Mouse (Mus musculus) gastrocnemius, postnatal 14 days (tissue): ENCODE data around the gene Topbp1. TPM values are rescaled to one million over a fixed set of nuclear protein-coding genes. Genes with fewer than 3 reads are reported as not detected.
"Not testable (repeated sequence)": the region's sequence is repeated elsewhere in the genome, so short reads cannot be mapped to it uniquely, and the experiment has no call there.

Experiments used
- DNase-seq: peaks from one replicate; pipeline ENCODE4 v3.0.0; 2021; ENCODE audit warnings: mixed read lengths
- intact Hi-C: fragments of 180-260 bp; cut with DNase I; formaldehyde crosslinking; loops from one replicate; pipeline ENCODE4 v1.15.1; 2025; ENCODE audit warnings: low total_unique reads
- total RNA-seq, 2 experiments: library from RNA; stranded (reverse); gene quantifications; 2 replicates each; pipeline ENCODE4 v1.2.3; 2021

Topbp1 gene
- total RNA-seq, 2 experiments from 2014 or later = 8.6 to 10.0 TPM

DNA sequence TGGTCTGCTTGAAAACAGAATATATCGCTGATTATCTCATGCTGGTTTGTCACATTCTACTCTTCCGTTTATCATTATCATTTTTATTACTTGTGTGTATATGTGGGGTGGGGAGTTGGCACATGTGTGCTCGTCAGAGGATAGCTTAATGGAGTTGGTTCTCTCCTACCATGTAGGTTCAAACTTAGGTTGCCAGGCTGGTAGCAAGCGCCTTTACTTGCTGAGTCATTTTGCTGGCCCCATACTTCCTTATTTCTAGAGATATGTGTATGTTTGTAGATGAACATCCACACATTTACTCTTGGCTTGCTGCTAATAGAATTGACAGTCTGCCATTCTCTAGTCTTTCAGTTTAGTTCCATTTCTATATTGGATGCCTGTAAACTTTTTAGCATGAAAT is 42.0 kb downstream of the Topbp1 start:
- DNase-seq = no peak
- intact Hi-C loops = no loop called here

DNA sequence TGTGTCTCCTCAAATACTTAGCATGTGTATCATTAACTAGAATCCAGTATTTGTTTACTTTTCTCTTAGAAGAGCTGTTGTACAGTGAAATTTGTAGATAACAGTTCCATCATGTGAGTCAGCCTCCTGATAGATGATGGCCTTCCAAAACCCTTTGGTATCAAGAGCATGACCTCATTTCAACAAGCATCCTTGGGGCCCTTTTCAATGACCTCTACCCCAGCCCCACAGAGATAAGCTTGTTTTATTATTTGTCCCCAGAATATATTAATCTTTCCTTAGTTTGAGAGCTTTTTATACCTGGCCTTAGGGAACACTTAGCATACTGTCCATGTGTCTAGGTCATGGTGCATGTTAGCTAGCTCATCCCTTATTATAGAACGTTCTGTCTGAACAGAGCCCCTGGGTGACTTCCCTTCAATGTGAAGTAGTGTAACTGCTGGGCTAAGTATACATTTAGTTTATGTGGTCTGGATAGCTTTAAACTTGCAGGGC is 43.0 kb downstream of the Topbp1 start:
- DNase-seq = no peak
- intact Hi-C loops = no loop called here

DNA sequence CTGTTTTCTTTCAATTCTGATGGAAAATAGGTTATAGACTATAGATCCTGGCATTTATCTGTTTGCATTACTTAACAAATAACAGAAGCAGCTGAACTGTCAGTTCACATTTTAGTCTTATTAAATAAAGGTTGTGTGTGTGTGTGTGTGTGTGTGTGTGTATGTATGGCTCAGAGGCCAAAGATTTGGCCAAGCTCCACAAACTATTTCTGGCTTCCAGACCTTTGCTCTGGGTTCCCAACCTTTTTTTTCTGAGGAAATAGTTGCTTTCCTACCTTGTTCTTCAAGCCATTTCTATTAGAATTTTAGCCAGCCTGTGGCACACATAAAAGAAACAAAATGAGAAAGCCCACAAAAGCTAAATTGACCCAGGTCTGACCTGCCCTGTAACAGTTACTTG is 43.8 kb downstream of the Topbp1 start:
- no peak for DNase-seq
- intact Hi-C loops = no loop called here

DNA sequence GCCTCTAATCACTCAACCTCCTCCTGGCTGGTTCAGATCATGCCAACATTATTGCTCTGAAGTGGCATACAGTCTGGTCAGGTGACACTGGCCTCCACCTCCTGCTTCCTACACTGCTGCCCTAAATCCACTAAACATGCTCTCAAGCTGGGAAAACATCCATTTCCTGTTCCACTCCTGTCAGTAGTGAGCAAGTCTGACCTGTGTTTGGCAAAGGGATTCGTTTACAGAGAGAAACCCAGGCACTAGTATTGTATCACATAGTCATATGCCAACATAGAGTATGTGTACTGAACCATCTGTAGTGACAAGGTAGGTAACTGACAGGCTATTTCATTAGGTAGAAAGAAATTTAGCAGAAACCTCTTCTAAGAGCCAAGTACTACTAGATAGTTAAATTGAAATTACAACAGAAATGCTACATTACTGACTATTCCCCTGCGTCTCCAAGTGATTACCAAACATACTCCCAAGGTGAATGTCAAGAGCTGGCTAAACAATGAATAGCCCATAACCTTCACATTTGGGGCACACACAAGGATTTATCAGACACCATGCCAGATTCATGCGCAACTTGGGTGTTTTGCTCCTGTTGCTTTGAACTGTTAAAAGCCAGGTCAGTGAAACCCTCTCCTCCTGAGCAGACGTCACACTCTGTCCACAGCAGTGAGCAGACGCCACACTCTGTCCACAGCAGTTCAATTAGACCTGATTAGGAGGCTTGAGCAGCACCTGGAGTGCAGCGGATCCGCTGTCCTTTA is 48.7 kb downstream of the Topbp1 start:
- DNase-seq, intact Hi-C loops: not testable (repeated sequence)

DNA sequence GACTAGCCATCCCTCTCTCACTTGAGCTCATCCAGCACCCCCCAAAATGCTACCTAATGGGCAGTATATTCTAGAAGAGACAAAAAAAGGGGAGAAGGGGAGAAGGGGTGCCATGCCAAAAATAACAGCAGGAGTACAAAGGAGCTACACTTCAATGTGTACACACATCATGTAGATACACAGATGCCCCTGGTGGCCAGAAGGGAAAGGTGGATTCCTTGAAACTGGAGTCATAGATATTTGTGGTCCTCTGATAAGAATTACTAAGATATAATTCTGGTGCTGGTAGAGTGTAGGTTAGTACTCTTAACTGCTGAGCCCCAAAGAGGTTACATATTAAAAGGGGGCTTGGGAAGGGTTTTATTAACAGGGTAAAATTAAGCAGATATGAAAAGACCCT is 52.9 kb downstream of the Topbp1 start:
- intact Hi-C loops = no loop called here
- no peak for DNase-seq

DNA sequence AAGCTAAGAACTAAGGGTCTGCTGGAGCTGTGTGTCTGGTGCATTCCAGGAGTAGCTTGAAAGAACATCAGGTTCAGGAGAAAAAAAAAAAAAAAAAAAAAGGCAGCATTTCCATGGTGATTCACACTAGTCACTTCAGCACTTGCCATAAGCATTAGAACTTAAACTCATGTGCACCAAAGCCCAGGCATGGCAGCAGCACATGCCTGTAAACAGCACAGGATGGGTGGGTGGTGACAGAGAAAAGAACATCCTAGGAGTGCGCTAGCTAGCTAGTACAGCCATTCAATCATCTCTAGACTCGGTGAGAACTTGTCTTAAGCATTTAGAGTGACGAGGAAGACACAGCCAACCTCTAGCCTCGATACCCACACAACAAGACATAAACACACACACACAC is 53.5 kb downstream of the Topbp1 start:
- DNase-seq = no peak
- intact Hi-C loops = no loop called here

DNA sequence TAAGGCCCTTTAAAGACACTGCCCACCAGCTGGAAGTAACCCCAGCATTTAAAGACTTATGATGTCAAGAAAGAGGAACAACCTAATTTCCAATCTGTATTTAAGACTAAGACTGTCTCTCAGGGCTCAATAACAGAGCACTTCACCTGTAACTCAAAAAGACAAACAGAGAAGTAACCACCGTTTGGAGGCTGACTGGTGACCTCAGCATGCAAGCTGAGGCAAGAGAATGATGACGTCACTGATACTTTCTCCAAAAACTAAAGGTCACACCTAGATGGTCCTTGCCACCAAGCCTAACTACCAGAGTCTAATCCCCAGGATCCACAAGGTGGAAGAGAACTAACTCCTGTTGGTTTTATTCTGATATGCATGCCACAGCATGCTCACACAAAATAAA is 55.6 kb downstream of the Topbp1 start:
- intact Hi-C loops = no loop called here
- no peak for DNase-seq

DNA sequence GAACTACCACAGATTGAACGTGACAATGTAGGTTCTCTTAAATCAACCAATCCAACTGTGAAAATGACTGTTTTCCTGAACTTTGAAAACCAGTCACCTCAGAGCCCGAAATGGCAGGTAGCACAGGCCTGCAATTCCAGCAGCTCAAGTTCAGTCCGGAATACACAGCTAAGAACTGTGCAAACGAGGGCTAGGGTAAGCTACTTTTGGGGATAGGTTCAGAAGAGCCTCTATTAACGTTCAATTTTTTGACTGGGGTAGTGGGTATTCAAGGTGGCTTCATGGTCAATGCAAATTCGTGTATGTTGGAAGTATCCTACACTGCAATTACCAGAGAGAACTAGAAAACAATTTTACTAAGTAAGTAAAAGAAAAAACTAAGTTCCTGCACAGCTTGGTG is 58.1 kb downstream of the Topbp1 start:
- intact Hi-C loops = no loop called here
- DNase-seq = no peak

DNA sequence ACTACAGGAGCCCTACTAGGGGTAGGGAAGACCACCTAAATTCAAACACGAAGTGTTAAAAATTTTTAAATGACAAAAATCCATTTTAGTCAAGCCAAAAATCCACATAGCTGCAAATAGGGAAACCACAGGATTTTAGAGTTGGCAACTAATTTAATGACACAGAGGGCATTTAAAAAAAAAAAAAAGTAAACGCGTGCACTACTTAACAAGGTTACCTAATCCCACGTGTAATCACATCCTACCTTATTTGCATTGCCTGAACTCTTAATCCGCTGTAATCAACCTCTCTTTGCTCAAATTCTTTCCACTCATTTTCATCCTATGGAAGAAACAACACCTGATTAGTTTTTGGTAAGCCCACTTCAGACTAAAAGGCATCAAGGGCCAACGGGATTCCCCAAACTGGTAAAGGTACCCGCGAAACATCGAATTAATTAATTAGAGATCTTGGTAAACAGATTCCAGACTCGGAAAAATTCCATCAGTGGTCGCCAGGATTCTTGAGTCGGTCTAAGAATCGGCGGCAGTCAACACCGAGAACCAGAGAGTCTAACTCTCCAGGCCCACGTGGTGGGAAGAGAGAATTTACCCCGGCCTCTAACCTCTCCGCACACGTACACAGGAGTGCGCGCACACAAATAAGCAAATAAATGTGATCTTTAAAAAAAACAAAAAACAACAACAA is 58.9 kb downstream of the Topbp1 start:
- DNase-seq = no peak
- intact Hi-C loops = no loop called here

DNA sequence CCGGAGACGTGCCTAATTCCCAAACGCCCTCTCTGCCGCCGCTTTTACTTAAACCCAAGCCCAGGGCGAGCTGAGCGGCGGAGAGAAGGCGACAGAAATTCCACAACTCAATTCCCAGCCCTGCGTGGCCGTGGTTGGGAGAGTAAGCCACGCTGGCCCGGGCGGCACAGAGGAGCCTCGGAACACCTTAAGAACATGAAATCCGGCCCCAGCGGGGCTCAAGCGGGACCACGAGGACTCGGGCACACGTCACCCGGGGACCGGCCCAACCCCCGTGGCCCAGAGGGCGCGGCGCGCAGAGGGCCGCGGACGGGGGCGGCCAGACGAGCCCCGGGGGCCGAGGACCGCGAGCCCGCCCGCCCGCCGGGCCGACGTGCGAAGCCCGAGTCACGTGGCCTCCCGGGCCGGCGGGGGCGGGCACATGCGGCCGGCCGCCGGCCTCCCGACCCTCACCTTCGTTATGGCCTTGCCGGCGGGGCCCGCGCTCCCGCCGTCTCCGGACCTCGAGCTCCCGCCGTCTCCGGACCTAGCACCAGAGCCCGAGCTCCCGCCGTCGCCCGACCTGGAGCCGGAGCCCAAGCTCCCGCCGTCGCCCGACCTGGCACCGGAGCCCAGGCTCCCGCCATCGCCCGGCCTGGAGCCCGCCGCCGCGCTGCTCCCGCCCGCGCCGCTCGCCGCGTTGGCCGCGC is 59.7 kb downstream of the Topbp1 start:
- intact Hi-C loops = no loop called here

DNA sequence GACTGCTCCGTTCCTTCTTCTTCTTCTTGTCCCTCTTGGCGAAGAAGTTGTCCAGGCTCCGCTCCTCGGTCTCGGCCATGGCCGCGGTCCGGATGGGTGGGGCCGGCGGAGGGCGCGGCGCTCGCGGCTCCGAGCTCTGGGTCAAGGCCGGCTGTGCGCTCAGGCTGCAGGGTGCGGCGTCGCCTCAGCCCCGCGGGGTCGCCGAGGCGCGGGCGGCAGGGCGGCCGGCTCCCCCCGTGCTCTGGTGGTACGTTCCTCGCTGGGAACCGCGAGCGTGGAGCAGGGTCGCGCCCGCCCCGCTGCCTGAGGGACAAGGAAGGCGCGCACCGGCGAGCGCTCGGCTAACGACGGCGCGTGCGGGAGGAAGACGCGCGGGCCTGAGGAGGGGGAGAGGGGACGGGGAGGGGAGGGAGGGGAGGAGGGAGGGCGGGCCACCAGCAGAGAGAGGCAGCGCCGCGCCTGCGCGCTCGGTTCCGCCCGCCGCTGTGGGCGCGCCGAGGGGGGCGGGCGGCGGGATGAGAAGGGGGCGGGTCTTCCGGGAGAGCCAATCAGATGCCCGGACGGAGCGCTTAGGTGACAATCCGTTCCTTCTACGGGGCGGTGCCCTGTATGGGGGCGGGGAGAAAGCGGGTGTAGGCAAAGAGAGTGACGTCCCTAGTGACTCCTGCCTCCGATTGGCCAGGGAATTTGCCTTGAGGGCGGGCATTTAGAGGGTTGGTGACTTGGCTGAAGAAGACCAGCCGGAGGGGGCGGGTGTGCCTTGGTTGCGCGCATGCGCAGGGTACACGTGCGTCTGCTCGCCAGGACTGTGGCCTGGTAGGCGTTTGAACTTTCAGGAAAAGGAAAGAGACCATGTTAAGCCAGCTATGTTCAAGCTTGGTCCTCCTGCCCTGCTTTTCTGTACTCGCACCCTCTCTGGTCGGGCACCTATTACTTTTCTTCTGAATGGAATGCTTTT is 60.6 kb downstream of the Topbp1 start, which contains the start of gene Cdv3:
Gene Cdv3, minus strand, starts transcription at position 551 of the 958 bp plus-strand sequence.
- DNase-seq = peak; percentile 99
- intact Hi-C loops = no loop called here

More for the DNA sequence above, 59.7 kb downstream of the Topbp1 start:
- DNase-seq = peak; percentile 69

DNA sequence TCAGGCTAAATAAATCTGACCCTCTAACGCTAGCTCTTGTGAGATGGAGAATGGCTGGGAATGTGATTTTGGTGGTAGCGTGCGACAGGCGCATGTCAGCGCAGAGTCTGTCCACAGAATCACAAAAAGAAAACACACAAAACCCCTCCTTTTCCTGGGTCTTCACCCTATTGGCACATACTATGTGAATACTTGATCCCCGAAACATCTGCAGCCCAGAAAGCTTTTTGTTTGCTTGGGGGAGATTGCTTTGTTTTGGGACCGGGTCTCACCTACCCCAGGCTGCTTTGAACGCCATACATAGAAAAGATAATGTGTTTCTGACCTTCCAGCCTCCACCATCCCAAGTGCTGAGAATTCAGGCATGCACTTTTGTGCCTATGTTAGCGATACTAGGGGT is 61.3 kb downstream of the Topbp1 start:
- DNase-seq = no peak
- intact Hi-C loops = no loop called here

DNA sequence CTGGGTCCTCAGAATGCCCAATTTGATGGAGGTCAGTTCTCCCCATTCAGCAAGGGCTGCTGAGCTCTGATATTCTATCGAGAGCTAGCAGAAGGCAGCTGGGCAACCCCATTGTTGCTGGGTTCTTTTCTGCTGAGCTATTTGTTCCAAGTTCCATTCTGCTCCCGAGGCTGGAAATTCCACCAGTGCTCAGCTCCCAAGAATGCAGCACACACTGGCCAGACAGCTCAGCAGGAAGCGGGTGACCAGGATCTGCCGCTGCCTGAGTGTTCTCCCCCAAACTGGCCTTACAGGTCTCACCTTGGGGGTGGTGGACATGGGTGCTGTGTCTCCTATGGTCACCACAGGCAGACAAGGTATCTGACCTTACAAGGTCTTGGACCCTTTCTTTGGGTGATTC is 64.9 kb downstream of the Topbp1 start:
- intact Hi-C loops = no loop called here
- no peak for DNase-seq

DNA sequence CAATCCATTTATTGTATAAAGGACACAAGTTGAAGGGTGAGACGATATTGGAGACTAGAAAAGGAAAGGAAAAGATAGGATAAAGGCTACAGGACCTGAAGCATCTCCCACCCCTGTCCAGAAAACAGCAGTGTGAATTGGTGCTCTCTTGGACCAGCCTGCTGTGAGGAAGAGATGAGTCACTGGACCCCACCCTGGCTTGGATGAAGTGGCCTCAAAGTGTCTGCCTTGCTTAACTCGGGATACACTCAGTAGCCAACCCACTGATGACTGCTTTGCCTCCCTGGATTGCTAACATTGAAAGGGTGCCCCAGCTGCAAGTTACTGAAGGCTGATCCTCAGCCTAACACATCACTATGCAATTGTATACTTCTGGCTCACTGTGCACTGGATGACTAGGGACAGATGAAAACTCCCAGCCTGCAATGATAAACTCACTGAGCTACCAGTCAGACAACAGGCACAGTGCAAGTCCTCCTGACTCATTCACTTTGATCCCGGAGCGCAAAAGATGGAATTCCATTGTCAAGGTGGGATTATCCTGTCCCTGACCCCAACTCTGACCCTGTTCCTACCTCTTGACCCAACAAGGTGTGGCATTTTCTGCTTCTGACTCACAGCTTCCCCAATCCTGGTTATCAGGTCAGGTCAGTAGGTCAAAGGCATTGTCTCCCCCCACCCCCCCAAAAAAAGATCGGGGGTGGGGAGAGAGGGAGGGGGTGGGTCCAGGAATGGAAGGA is 67.4 kb downstream of the Topbp1 start:
- intact Hi-C loops = no loop called here
- peak; percentile 28 for DNase-seq

DNA sequence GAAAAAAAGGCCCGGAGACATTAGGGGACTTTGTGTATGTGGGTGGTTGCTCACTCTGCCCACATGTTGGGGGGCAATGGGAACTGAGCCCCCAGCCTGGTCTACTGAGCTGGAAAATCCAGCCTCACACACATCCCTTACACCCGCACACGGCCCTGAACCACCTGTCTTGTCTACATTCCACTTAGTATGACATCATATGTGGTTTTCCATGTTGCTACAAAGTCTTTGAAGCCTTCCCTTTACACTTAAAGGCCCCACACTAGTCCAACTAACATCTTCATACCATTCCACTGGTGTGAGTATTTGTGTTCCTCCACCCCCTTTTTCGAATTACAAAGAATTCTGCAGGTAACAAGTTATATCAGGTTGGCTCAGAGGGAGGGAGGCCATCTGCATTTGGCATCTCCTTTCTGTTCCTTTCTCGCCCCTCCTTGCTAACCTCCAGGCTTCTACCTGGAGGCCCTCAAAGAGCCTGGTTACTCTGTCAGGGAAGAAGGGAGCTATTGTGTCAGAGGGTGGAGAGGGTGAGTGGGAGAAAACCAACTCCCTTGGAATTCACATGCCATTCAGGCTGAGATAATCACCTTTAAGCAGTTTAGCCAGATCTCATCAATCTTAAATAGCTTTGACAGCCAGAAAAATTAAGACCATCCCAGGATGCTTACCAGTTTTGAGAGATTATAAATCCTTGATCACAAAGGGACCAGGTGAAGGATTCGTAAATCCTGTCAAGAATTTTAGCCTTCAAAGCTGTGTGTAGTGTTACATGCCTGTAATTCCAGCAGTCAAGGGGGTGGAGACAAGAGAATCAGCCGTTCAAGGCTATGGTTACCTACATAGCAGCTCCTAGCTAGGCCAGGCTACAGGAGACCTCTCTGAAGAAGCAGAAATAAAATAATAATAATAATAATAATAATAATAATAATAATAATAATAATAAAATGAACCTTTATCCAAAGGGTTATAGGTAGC is 71.6 kb downstream of the Topbp1 start:
- intact Hi-C loops = no loop called here
- no peak for DNase-seq

DNA sequence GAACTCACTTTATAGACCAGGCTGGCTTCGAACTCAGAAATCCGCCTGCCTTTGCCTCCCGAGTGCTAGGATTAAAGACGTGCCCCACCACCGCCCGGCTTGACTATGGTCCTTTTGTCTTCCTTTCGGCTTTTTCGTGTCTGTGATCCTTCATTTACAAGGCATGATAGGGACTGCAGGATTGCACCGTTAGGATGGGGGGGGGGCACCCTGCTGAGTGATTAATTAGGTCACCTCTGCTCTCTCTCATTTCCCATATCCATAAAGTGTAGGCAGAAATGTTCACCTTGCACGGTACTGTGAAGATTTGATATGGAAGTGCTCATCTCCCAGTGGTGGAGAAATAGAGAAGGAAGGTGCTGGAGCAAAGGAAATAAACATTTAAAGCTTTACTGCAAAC is 73.7 kb downstream of the Topbp1 start:
- intact Hi-C loops = no loop called here

DNA sequence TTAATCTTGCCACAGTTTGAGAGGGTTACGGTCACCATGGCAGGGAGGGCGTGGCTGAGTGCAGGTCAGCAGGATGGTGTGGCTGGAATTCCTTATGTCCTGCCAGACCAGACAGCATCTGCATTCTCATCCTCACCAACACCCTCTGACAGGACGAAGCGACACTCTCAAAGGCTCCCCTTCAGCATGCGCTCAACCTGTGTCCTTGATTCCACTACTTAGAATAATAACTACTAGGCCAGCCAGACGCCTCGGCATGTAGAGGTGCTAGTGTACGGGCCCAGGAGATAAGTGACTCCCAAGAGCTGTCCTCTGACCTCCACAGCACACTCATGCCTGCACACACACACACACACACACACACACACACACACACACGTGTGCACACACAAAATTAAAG is 74.2 kb downstream of the Topbp1 start:
- intact Hi-C loops = no loop called here
- DNase-seq = no peak

More for the DNA sequence above, 73.7 kb downstream of the Topbp1 start:
- DNase-seq = no peak

DNA sequence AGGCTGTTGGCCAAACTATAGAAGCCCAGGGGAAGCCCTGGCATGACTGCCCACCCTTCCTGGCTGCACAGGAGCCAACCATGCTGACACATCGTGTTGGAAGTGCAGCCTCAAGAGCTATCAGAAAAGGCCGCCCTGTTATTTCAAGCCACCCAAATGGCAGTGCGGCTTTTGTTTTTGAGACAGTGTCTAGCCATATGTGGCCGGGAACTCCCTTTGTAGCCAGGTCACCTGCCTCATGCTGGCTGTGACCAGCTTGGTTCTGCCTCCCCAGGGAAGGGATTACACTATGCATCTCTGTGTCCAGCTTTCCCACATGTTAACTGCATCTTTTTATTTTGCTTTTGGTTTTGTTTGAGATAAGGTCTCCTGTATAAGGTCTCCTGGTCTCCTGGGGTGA is 75.6 kb downstream of the Topbp1 start:
- intact Hi-C loops = no loop called here
- no peak for DNase-seq
